17 mouse cellular contexts compared by ENCODE assay signal in genomic region chr5:36839602-36840001, GRCm38 (mm10). TPM values are rescaled to one million over a fixed set of nuclear protein-coding genes. Genes with fewer than 3 reads are reported as not detected.
"Had no signal": no experiment of that assay in that cellular context is flagged by ENCODE, and none has a peak within 500 bp of the region (broad histone marks: within the 10 kb centered on the region; RNA-seq: fewer than 3 reads in every experiment).

No protein-coding gene starts in this region.

- H3K36me3 ChIP-seq: liver, embryonic 12.5 days; neural tube, embryonic 12.5 days; stomach, embryonic 15.5 days had no signal

- DNase-seq: lung, adult 18-20 months; lung, embryonic 14.5 days; lung, postnatal 10 days; lung, postnatal 4 days; midbrain, embryonic 14.5 days; thymus, postnatal 14 days; thymus, postnatal 36 days had no signal

- H3K4me2 ChIP-seq: liver, embryonic 12.5 days; lung, embryonic 14.5 days; midbrain, embryonic 11.5 days; neural tube, embryonic 12.5 days; stomach, embryonic 15.5 days had no signal

- H3K4me1 ChIP-seq: liver, embryonic 12.5 days; megakaryocyte, embryonic 14.5 days; stomach, embryonic 15.5 days had no signal

- H3K4me3 ChIP-seq: liver, embryonic 12.5 days; megakaryocyte, embryonic 14.5 days; myocyte; neural tube, embryonic 12.5 days; stomach, embryonic 15.5 days had no signal

- H3K27me3 ChIP-seq: neural tube, embryonic 12.5 days; stomach, embryonic 15.5 days had no signal

- ATAC-seq: liver, embryonic 12.5 days had no signal

- H3K27ac ChIP-seq: liver, embryonic 12.5 days; liver, embryonic 14.5 days; neural tube, embryonic 12.5 days; stomach, embryonic 15.5 days; stomach, postnatal 0 days had no signal

- H3K9me3 ChIP-seq: liver, embryonic 12.5 days; neural tube, embryonic 12.5 days; stomach, embryonic 15.5 days had no signal

- H3K9ac ChIP-seq: liver, embryonic 12.5 days; liver, embryonic 14.5 days; lung, embryonic 14.5 days; neural tube, embryonic 12.5 days; stomach, embryonic 15.5 days had no signal

RNA-seq across cellular contexts. Expression of gene Ppp2r2c, which starts 28.7 kb away (rescaled TPM):
- total RNA-seq: neutrophil, adult 5-6 weeks had no signal
- polyA plus RNA-seq: liver, embryonic 14.5 days; thymus, postnatal 0 days had no signal
